Mouse (Mus musculus): ENCODE results near the gene Ufsp1. TPM values are rescaled to one million over a fixed set of nuclear protein-coding genes. Genes with fewer than 3 reads are reported as not detected.

Ufsp1 gene
- total RNA-seq, 4 experiments from 2014 or later: 7.4 to 14.7 (median 12.7) TPM

DNA sequence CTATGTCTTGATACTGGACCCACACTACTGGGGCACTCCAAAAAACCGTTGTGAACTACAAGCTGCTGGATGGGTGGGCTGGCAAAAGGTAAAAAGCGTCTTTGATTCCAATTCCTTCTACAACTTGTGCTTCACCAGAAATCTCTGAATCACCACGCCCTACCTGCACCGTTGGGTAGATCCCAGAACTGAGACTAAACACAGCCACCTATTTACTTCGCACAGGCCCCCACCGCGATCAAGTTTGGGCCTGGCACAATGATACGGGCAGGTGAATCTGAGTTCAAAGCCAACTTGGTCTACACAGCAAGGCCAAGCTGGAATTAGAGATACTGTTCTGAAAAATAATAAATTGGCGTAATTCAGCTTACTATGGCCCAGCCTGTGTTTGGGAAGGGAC lies 867 bp downstream of the Ufsp1 start:
- DNase-seq (ENCODE audit: low spot score in 2 of 2): no peak

DNA sequence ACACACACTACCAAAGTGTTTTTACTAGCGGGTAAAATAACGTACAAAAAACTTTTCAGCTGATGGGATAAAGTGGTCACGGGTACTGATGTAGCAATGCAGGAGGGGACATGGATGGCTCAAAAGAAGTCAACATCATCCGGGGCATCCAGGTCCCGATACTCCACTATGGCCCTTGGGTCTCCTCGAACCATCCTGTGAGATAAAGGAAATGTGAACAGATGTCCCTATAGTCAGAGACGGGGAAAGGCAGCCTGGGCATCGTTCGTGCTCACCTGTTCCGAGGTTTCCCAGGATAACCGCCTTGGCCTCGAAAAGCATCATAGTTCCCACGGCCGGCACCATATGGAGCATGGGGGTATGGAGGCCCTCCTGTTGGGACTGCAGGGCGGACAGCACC lies 1.3 kb downstream of the Ufsp1 start:
- no peak for DNase-seq (ENCODE audit: low spot score in 2 of 2)

DNA sequence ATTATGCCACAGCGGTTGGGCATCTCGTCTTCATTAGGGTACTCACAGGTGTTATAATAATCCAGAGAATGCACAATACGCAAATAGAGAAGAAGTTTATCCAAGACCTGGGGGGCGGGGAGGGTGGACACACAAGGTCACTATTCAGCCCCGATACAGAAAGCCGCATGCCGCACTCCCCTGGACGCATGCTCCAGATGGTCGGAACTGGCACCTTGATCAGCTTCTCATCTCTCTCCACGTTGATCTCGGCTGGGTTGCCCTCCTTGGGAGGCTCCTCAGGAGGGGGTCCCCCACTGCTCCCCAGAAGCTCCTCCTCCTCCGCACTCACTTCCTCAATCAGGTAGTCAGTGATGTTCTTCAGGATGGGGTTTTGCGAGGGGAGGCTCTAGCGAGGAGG lies 2.7 kb downstream of the Ufsp1 start:
- no peak for DNase-seq (ENCODE audit: low spot score in 2 of 2)

DNA sequence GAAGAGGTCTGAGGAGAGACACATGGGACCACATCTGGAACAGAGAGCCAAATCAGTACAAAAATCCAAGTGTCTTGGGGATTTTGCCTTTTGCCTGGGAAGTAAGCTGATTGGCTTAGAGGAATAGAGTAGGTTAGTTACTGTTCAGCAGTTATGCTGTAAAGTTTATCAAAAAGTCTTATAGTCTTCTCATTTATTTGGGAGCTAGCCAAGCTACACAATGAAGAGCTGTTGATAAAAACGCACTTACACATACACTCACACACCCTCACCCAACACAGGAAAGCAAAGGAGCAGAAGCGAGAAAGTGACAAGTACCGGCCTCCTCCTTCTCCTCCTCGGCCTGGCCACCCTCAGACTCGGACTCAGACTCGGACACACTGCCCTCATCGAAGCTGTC lies 4.8 kb downstream of the Ufsp1 start:
- no peak for DNase-seq (ENCODE audit: low spot score in 2 of 2)

DNA sequence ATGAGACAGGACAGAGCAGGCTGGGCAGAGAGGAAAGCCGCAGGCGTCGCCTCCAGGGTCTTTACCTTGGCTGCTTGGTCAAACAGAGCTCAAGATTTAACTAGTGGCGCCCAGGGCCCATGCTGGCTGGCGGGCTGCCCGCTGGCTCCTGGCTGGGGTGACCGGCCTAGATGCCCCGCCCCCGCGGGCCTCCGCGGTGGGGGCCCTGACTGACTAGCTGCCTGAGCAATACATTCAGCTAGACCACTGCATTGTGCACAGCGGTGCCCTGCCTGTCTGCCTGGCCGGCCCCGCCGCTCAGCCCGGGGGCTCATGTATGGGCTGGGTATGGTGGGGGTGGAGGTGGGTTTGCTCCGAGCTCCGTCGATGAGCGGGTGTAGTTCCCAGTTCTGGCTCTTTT lies 6.8 kb downstream of the Ufsp1 start:
- no peak for DNase-seq (ENCODE audit: low spot score in 2 of 2)

DNA sequence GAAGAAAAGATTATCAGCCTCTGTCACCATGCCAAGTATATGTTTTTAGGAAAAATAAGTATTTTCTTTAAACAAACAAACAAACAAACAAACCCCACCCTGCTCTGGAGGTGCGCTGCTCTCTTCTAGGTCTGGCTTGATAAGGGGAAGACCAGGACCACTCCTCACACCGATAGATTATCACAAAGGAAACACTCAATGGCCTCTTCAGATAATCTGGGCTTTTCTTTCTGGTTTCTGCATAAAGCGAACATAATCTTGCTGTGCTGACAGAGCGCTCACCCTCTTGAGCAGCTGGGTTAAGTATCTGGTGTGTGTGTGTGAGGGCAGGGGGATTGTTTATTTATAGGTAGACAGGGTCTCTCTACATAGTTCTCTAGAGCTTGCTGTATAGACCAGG lies 9.2 kb downstream of the Ufsp1 start:
- DNase-seq (ENCODE audit: low spot score in 2 of 2): no peak

DNA sequence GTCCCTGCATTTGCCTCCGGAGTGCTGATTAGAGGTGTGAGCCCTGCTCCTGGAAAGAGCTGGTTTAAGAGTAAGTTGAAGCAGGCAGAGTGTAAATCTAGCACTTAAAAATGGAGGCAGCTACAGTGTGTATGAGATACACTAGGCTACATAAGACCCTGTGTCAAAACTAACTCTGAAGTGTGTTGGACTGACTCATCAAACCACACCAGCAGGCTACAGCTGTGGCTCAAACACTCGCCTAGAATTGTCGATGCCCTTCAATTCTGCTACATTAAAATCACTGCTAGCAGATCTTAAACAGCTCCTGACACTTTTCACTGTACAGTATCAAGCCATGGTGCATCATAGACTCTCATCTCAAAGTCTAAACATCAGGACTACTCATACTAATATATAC lies 9.7 kb downstream of the Ufsp1 start:
- no peak for DNase-seq (ENCODE audit: low spot score in 2 of 2)

DNA sequence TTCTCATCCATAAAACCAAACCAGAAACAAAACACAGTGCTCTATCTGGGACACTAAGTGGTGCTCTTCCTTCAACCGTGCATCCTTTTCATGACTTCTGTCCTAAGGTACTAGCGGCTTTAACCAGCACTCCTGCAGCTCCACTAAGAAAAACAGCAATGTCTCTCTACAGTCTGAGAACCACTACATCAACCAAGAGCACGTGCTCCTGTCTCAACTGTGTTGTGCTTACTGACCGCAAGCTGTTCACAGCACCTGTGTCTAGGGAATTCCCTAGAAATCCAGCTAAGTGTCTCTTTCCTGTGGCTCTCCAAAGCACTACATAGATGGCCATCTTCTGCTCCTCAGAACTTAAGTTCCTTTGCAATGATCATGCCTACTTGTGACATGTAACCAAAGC lies 10.4 kb downstream of the Ufsp1 start:
- DNase-seq (ENCODE audit: low spot score in 2 of 2): no peak

DNA sequence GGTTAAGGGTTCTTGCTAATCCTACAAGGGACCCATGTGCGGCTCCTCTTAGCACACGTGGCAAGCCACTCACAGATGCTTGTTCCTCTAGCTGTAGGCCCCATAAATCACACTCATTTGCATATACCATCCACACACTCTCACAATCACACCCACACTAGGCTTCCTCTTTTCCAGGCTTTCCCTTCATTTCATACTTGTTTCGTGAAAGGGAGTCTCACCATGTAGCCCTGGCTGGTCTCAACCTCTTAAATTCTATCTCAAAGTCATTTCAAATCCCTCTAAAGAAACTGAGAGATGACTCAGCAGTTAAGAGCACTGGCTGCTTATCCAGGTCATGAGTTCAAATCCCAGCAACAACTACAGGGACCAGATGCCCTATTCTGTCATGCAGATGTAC lies 11.4 kb downstream of the Ufsp1 start:
- no peak for DNase-seq (ENCODE audit: low spot score in 2 of 2)

DNA sequence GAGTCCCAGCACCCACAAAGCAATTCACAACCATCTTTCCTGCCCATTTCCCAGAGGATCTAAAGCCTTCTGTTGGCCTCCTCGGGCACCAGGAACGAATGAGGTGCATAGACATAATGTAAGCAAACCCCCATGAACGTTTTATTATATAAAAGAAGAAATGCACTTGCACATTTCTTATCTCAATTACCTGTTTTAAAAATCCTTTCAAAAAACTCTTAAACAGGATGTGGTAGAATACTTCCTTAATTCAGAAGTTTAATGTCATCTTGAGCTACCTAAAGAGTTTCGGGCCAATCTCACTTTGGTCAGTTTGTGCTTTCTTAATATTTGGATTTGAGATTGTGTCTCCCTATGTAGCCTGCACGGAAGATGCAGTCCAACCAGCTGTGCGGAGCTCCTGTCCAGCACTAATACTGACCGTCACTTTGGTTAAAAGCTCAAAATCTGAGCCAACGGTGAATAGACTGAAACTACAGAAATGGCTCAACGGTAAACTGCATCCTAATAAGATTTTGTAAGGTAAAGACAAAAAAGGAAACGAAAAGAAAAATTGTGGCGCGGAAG lies 12.1 kb downstream of the Ufsp1 start:
- DNase-seq (ENCODE audit: low spot score in 2 of 2): no peak

DNA sequence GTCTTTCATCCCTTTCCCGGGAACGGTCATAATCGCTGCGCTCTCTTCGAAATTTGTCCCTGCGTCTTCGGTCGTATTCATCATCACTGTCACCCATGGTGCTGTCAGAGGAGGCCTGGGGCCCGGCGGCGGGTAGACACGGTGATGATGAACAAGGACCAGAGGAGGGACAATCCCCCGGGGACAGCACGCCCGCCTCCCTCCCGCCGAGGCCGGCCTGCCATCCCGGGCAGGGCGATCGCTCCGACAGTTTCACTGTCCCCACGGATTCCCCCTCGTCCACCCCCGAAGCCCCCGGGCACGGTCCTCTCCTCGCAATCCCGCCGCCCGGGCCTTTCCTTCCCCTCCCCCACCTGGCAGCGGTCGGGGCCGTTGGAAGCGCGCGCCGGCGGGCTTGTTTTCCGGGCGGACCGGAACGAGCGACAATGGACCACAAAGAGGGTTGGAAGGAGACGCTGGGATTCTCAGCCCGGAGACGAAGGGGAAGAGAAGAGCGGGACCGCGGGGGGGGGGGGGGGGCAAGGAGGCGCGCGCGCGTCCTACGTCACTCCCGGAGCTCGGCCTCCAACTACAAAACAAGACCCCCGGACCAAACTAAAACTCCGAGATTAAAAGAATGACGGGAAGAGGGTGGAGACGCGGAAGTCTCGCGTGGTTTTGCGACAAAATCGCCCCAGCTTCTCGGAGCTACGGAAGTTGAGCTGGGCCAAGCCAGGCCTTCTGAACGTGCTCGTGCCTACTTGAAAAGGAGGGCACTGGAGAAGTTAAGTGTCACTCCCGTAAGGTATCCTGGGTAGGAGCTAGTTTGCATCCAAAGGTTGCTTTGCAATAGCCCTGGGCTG lies 12.9 kb downstream of the Ufsp1 start, which contains the start of gene Srrt:
TSS of gene Srrt (minus strand) at position 604 of the 842 bp plus-strand sequence.
- DNase-seq (ENCODE audit: low spot score in 2 of 2): peak; percentile 93

DNA sequence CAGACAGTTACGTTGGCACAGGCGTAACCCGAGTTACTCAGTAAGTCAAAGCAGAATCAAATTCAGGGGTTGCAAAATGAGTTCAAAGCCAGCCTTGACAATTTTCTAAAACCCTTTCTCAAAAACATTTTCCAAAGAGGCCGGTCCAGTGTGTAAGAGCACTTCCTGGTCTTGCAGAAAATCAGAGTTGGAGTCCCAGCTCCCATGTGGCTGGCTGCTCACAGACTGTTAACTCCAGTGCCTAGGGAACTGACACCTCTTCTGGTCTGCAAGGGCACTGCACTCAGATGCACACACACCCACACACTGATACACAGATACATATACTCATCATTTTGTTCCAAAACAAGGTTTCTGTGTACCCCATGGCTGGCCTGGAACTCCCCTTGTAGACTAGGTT lies 13.9 kb downstream of the Ufsp1 start:
- DNase-seq (ENCODE audit: low spot score in 2 of 2): no peak

DNA sequence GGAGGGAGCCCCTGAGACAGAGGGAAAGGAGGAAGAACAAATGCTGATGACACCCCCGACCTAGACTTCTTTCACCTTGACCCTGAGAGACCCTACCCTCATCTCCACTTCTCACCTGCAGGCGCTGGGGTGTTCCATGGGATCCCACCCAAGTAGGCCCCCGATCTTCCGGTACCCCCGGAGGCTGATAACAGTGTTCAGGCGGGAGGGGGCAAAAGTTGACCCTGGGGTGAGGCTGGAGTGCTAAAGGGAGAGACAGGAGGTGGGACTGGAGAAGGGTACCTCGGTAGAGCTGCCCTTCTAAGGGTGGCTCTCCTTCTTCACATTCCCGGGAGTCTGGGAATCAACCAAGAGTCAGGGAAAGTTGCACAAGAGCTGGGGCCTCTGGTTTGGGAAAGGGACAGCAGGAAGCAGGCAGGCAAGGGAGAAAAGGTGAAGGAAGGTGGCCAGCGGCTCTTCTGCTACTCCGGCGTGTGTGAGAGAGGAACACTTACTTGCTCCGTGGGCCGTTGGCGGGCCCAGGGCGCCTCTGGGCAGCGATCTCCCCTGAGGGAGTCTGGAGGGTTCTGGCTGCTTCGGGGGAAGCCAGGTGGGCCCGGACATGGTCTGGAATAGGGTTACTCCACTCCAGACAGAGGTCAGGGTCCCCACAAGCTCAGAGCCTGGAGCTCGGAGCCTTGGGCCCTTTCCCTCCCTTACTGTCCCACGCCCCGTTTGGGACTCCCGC lies 19.2 kb downstream of the Ufsp1 start:
- DNase-seq (ENCODE audit: low spot score in 2 of 2): no peak

DNA sequence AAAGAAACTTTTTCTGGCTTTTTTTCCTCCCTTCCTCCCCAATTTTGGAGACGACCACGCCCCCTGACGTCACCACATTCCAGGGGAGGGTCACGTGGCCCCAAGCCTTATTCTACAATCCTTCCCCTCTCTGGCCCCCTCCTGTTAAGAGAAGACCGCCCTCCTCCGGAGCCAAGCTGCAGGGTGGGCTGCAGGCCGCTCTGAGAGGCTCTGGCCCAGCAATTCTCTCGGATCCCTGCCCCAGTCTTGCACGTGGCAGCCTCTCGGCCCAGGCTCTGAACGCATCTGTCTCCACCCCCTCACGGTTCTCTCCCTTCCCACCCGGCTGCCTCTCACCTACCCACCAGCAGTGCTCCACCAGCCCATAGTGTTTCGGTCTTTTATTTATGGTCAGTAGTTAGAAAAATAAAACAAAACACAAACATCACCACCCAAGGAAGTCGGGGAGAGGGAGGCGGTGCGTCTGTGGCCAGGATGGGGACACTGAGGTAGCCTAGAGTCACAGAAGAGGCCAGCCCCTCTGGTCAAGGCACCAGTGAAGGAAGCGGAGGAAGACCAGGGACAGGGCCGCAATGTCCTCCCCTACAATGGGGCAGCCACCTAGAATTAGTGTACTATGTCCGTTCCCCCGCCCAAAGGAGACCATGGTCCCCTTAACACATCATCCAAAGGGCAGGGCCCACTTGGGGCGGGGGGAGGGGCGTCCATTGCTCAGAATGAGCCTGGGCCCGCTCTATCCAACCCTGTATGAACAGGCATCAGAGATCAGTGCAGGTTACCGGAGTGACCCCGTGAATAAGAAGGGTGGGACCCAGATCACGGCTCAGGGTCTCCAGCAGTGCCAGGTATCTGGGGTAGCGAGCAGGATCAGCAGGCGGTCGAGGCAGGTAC lies 20.0 kb downstream of the Ufsp1 start, which contains the start of gene Trip6:
TSS of gene Trip6 (minus strand) at position 212 of the 891 bp plus-strand sequence.
- DNase-seq (ENCODE audit: low spot score in 2 of 2): no peak

DNA sequence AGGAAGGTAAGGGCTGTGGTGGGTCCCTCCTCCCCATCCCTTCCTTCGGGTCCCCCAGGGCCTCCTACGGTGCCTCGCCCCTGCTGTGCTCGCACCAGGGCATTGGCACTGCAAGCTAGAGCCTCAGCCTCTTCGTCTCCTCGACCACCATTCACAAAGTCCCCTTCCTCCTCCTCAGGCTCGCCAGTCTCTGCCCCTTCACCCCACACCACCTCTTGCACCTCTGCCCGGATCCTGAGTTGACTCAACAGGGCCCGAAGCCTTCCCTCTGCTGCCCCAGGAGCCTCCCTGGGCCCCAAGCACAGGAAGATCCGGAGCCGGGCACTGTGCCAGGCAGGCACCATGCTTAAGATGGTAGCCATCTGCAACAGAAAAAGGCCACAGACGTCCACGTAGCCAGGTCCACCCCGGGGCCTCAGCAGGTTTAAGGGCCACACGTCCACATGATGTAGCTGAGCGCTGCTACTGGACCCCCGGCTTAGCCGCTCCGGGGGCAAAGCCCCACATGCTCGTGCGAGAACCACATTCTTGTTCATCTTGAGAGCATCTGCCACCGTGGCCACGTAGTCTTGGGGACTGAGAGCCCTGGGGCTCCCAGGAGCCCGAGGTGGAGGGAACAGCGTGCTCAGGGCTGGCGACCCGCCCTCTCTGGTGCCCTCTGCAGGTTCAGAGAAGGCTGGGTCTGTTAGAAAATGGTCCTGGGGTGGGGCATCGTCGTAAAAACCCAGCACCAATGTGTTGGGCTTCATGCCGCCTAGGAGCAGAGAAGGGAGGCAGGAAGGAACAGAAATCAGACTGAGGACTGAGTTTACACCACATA lies 20.9 kb downstream of the Ufsp1 start:
- no peak for DNase-seq (ENCODE audit: low spot score in 2 of 2)

DNA sequence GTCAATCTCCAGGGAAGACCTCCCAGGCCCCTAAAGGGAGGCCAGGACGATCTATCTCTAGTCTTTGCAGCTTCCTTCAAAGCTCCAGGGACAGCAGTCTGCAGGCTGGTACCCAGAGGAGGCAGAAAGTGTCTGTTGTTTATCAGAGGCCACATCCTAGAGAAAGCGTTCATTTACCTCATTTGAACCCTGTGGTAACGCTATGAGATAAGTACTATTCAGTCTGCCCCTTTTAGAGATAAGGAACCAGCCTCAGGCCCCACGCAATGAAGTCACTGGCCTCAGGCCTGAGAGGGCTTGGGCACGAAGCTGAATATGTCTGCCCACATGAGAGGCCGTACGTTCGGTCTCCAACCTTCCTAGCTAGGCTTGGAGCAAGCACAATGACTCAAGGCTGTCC lies 22.9 kb downstream of the Ufsp1 start:
- no peak for DNase-seq (ENCODE audit: low spot score in 2 of 2)

DNA sequence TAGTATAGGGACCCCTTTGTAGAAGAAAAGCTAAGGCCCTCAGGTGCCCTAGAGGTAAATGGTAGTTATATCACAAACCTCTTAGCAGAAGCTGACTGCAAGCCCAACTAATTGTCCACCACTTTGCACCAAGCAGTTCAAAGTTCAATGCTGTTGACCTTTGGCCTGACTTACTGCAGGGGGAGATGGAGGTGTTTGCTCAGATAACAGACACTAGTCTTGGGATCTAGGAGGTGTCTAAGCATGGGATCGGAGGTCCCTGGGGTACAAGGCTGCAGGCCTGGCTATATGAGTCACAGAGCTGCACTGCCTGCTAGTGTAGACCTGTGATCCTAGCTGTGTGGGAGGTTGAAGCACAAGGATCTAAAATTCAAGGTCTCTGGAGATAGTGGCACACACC lies 24.1 kb downstream of the Ufsp1 start:
- DNase-seq (ENCODE audit: low spot score in 2 of 2): no peak

DNA sequence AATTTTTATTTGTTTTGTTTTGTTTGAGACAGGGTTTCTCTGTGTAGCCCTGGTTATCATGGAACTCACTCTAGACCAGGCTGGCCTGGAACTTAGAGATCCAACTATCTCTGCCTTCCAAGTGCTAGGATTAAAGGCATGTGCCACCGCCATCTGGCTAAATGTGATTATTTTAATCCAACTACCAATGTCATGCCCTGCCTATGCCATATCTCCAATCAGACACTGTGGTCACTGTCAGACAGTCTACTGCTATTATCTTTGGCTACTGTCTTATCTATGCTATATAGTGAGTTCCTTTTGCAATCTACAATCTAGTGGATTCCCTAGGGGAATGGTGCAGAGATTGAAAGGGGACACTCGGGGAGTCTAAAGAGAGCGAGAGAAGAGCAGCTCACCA lies 26.6 kb downstream of the Ufsp1 start:
- no peak for DNase-seq (ENCODE audit: low spot score in 2 of 2)

DNA sequence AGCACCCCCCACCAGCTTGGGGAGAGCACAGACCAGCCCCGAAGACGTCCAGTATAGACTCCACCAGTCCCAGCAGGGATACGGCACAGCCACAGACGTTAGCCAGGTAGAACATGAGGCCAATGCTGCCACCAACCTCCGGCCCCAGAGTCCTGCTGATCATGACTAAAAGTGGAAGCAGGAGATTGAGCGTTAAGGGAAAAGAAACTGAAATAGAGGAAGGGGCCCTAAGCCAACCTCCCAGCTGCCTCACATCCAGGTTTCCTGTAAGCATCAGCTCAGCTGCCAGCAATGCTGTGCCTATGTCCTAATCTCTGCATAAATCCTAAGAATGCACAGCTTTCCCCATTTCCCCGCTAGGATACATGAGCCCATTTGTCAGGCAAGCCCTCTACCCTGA lies 36.5 kb downstream of the Ufsp1 start:
- DNase-seq (ENCODE audit: low spot score in 2 of 2): no peak

DNA sequence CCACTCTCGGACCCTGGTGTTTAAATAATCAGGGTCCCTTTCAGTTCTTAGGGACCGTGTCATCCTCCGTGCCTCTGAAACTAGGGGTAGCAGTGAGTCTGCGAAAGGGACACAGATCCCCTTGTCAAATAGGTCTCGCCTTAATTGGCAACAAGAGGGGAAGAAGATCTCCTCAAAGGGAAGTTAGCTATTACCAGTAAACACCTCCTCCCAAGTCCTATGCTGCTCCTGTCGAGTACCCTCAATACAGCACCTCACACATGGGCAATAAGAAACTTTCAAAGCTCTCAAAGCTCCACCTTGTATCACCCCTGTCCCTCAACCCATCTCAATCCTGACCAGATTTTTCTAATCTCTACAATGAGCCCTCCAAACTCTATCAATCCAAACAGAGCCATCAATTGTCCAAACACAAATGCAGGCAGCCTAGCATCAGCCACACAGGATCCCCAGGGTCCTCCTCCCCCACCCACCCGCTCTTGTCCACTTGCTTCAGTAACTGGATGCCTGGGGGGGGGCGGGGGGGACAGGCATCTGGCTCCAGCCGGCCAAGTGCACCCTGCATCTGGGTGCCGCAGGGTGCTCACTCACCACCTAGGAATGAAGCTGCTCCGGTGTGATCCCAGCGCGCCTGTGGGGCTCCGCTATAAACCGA lies 38.6 kb downstream of the Ufsp1 start:
- DNase-seq (ENCODE audit: low spot score in 2 of 2): no peak
